Mouse (Mus musculus) layer of hippocampus, adult 18-20 months (tissue): Measurements from ENCODE around the gene Gfra4. TPM values are rescaled to one million over a fixed set of nuclear protein-coding genes. Genes with fewer than 3 reads are reported as not detected.

Source experiments
- DNase-seq, 2 experiments: peaks; one replicate each; pipeline ENCODE4 v3.0.0; 2022; ENCODE audit warnings: low spot score in 2 of 2
- long read RNA-seq: library from polyadenylated mRNA; stranded (forward); transcript quantifications from one replicate; pipeline ENCODE4 v2.0.0, GENCODE M21; 2021
- total RNA-seq, 2 experiments: library from RNA; stranded (reverse); gene quantifications; 2 replicates each; pipeline ENCODE4 v1.2.3; 2021

The Gfra4 gene
- total RNA-seq = 10 to 100 TPM; 61.4 to 65.5 TPM
- long read RNA-seq, transcript Gfra4-207 (2 exons, 1,791 nt) = minor isoform, 7 of 63 reads
- long read RNA-seq, transcript Gfra4-208 (4 exons, 1,125 nt) = major isoform, 17 of 63 reads
- long read RNA-seq, partial matches to known transcripts = 17 of 63 reads
- long read RNA-seq, other reads (novel, unspliced or antisense) = 22 of 63 reads

DNA sequence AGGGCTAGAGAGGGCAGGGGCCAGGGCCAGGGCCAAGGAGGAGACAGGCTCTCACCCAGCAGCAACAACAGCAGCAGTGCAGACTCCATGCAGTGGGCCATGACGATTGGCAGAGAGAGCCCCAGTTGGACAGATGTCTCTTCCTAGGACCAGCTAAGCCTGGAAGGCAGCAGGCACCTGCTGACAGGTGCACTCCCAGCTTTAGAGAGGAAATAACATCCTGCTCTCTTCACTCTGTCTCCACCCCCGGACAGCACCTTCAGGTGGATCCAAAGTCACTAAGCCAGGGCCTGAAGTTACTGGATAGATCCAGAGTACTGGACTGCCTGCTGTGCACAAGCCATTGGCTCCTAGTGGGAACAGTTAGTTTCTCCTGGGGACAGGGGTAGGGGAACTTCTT lies at the start of gene Gfra4:
Gene Gfra4 (minus strand): TSS at position 101 of the 400 bp plus-strand sequence.
- no peak for DNase-seq

DNA sequence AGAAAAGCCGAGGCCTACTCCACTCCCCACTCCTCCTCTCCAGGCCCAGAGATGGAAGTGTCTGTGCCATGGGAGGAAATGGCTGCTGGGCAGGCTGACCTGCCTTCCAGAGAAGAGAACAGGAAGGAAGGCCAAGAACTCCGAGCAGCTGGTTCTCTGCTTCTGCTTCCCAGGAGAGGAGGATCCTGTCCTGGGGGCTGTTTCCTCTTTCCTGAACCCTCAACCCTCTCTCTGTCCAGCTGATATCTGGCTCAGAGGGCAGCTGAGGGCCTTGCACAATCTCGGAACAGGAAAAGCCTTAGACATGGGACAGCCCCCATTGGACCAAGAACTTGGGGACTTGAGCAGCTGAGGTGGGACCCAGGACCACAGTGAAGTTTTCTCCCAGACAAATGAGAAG lies 48.0 kb upstream of the Gfra4 start:
- DNase-seq = no peak

DNA sequence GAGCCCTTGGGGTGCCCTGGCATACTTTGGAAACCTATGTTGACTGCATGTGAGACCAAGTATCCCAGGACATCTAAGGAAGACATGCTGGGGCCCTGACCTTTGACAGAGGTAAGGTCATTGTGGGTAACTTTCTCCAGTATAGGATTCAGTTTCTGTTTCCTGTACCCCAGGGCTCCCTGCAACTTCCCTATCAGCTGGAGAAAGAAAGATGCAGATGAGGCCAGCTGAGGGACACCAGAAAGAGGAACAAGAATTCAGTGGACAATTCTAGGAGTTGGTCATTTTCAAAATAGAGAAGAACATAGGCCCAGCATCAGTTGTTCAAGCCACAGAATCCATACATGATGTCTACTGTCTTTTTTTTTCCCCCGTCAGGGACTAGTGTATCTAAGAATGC lies 46.7 kb upstream of the Gfra4 start:
- DNase-seq = no peak

DNA sequence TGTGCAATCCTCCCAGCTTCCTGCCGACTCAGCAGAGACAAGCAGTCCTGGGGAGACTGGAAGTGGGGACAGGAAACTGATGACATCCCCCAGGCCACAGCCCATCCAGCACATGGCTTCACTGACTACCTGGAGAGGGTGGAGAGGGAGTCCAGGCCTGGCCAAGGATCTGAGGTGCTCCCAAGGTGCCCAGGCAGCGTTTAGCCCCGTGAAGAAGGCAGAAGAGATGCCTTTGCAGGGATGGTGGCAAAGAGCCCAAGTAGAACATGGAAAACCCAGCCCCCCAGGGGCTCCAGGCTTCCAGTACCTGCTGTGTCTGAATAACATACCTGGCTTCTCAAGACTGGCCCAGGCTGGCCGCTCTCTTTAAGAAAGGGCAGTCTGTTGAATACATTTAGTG lies 45.7 kb upstream of the Gfra4 start:
- DNase-seq = no peak

DNA sequence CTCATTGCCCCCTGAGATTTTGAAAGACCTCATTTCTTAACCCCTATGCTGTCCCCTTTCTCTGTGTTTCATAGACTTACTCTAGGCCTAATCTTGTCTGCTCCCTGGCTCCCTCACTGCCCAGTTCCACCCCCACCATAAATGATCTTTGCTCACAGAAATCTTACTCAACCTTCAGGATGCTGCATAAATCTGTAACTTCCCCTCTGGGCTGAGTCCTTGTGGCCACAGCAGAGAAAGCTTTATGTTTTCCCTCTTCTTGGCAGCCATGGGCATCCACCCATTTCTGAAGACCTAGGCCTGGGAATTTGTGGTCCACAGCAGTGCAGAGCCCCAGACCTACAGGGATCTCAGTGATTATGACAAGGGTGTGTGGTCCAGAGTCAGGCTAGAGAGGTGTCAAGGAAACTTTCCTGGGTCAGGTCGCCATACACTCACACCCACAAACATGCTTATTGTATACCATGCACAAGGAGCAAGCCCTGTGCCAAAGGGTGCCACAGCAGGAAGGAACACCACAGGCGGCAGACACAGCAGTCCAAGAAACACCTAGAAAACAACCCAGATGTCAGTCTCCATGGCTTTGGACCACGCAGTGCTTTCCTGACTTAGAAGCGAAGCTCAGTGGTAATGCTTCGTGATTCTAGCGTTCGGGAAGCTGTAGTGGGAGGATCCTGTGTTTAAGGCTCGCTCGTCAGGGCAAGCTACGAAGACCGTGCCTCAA lies 43.9 kb upstream of the Gfra4 start, which contains the start of gene Siglec1:
Gene Siglec1 (minus strand): TSS at position 99 of the 724 bp plus-strand sequence.
- DNase-seq = no peak

DNA sequence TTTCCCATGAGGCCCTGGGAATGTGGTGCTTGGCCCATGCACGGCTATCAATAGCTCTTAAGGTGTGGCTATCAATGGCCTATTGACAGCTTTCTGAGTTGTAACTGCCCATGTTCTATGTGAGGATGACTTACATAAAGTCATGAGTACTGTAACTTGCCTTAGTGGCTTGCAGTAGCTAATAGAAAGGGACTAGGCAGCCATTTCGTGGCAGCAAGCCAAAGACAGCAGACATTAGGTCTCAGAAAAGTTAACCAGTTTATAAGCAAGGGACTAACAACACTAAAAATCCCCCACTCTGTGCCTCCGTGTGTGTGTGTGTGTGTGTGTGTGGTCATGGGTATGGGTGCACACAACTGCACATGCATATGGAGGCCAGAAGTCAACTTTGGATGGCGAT lies 41.3 kb upstream of the Gfra4 start:
- no peak for DNase-seq

DNA sequence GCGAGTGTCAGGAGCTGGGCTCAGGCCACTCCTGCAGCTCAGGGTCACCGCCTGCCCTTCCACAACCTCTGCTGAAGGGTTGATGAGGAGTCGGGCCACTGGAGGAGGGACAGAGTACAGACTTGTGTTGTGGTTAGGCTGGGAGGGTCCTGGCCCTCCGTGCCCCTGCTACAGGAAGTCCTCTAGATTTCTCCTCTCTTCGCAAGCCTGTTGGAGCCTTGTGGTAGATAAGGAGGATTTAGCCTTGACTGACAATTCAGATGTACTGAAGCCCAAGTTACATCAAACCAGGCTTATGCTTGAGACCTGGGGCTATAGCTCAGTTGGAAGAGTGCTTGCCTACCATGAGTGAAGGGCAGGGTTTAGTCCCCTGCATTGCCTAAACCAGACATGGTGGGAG lies 37.6 kb upstream of the Gfra4 start:
- no peak for DNase-seq

DNA sequence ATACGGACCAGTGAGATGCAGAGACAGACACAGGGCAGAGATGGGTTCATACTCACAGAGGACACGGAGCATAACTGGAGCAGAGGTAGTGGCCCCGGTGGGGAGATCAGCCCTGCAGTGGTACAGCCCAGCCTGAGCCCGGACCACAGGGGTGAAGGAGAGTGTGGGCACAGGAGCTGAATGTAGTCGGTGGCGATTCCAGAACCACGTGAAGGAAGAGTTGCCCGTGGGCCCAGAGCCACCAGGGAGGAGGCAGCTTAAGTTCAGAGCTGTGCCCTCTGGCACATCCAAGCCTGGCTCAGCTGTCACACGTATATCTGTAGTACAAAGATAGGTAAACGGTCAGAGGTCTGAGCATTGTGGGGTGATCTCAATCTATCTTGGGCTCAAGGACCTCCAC lies 29.6 kb upstream of the Gfra4 start:
- DNase-seq = no peak

DNA sequence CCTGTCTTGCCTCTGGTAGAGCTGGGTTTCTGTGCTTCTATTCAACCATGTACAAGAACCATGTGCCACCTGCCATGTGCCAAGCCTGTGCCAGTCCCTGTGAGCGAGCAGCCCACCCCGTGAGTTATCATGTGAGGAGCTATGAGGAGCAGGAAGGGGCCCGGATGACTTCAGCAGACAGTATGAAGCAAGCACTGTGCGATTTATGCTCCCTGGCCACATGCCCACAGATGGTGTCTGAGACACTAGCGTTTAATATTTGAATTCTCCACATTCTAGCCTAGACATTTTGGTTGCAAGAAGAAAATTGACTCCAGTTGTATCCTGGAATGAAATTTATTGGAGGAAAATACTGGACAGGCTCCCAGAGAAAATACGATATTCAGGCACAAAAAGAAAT lies 24.6 kb upstream of the Gfra4 start:
- peak in 1 of 2 experiments; percentile 20 for DNase-seq

DNA sequence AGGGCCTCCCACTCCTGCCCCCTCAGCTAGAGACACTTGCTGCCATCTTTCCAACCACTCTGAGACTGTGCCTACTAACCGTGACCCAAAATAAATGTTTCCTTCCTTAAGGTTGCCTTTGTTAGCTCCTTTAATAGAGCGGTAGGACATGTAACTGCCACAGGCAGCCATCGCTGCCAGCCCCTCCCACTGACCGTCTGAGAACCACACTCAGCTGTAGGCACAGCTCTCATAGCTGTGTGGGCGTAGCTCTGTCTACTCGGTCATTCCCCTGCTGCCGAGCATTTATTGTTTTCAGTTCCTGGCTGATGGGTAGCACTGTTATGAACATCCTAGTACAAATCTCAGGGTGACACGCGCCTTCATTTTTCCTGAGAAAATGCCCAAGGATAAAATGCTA lies 23.5 kb upstream of the Gfra4 start:
- DNase-seq = peak in 1 of 2 experiments; percentile 18

DNA sequence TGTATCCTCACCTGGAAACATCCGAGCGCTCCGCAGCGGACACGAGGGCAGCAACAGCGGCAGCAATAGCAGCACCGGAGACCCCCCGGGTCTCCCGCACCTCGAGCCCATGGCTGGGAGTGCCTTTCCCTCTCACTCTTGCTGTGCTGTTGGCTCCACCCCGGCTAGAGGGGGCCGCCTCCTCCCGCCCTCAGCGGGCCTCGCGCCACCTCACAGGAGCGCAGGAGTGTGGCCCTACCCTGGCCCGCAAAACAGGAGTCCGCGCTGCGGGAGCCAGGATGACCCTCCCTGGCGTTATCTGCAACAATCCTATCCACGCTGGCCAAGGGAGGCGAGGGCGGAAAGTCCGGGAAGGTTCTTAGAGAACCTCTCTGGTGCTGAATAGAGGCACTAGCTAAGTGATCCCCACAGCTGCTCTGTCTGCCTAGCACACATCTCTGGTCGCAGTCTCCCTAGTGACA lies 20.5 kb upstream of the Gfra4 start, which contains the start of gene Adam33:
Gene Adam33 (minus strand): TSS at position 411 of the 461 bp plus-strand sequence.
- no peak for DNase-seq

DNA sequence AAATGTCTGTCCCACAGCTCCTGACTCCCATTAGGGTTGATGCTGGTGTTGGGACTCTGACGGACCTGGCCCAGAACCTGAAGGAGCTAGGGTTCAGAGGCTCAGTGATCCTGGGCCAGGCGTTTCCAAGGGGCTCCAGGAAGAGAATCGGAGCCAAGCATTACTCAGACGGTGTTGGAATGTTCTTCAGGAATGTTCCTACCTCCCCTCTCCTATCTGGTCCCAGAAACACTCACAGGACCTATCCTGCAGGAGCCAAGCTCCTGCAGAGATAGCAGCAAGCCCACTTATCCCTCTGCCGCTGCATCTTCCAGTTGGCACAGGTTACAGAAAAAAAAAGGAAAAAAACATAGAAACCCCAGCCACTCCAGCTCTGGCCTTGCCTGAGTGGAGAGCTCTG lies 18.7 kb upstream of the Gfra4 start:
- no peak for DNase-seq

DNA sequence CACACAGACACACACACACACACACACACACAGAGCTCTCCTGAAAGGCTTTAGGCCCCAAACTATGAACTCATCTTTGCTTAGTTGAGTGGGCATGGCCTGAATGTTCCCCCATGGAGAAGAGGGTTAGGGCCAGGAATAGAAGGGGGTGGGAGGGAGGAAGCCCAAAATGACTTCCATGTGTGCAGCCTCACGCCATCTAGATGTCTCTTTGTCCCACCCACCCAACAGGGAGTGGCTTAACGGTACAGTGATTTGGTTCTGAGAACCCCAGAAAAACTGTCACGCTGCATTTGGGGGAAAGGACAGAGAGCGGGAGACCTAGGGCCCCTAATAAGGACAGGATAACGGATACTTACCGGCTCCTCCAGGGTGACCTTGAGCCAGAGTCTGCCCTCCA lies 17.9 kb upstream of the Gfra4 start:
- DNase-seq = no peak

DNA sequence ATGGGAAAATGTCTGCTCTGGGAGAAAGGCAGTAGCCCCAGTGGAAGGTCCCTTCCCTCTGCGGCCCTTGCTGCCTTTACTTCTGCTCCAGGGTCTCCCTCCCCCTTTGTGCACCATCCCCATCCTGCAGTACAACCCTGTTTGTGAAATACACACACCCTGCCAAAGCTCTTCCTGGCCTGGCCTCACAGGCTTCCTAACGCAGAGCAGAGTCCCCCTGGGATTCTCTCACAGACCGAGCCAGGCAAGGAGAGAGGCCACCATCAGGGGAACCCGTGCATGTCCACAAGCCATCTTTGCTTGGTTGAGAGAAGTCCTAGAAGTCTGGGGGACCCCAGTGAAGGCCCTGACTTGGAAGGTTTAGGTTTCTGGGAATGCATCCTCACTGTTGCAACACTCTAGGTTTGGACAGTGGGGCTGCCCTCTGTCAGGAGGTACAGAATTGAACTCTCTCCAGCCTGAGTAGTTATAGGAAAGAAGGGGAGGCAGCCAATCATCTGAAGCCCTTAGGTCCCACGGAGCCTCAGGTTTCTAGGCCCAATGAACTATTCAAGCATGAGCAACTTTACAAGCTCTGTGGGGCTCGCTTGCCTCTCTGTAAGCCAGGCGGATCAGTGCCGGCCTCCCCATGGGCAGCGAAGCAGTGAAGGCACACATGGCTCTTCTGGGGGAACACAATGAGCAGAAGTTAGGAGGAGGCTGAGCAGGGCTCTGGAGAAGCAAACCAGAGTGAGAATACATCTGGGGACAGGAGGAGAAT lies 17.1 kb upstream of the Gfra4 start:
- no peak for DNase-seq

DNA sequence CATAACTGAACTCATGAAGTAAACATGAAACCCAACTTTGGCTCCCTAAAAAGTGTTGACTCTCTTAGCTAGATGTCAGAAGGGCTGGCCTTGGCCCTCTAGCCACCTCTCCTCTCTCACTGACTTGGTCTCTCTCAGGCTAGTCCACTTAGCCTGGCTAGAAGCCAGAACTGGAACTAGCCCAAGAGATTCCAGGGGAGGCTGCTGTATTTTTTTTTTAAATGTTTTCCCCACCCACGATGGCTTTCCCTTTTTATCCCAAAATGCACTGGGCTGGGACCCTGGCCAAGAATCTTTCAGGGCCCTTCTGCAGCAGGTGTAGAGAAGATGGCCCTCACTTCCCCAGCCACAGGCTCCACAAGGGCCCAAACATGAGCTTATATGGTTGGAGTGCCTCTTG lies 16.5 kb upstream of the Gfra4 start:
- no peak for DNase-seq

DNA sequence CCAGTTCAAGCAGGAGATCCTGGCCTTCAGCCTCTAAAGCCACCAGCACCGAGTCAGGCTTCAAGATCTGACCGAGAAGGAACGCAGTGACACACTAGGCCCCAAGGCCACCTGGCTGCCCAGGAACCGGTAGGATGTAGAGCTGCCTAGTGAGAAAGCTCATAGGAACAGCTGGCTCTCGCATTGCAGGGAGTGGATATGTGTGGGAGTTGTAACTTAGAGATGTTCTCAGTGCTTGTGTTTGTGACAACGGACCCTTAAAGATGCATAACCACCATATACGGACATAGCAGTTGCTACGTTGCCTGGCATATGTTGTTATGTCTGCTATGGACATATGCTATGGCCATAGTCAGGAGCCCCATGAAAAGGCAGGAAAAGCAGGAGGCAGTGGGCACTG lies 15.8 kb upstream of the Gfra4 start:
- no peak for DNase-seq

DNA sequence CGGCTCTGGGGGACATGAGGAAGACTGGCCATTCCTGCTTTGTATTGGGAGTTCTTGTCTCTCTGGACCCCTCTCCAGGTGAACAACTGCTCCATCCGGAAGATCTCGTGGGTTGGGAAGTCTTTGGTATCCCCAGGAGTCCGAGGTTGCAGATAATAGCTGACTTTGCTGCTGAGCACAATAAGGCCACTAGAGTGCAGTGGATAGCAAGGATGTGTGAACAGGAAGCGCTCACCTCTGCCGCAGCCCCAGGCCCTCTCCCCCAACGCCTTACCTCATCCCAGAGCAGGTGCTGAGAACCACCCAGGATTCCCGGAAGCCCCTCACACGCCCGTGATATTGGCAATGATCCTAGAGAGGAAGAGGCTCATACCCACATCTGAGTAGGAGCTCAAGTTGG lies 13.3 kb upstream of the Gfra4 start:
- DNase-seq = peak in 1 of 2 experiments; percentile 29

DNA sequence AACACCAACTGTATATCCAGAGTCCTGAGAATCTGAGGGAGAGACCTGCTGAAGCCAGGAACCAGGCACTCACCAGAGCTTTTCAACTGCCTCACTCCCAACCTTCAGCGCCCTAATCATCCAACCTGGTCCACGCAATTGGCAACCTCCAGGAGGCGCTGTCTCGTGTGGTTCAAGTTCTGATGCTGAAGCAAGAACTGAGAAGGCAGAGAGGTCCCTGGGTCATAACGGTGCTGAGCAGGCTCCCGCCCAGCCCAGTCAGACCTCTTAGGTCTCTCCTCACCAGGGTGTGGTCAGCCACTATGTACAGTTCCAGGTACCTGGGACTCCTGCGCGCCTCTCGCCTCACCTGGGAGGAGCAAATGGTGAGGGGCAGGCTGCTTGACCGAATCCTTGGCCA lies 12.7 kb upstream of the Gfra4 start:
- DNase-seq = peak in 1 of 2 experiments; percentile 30

DNA sequence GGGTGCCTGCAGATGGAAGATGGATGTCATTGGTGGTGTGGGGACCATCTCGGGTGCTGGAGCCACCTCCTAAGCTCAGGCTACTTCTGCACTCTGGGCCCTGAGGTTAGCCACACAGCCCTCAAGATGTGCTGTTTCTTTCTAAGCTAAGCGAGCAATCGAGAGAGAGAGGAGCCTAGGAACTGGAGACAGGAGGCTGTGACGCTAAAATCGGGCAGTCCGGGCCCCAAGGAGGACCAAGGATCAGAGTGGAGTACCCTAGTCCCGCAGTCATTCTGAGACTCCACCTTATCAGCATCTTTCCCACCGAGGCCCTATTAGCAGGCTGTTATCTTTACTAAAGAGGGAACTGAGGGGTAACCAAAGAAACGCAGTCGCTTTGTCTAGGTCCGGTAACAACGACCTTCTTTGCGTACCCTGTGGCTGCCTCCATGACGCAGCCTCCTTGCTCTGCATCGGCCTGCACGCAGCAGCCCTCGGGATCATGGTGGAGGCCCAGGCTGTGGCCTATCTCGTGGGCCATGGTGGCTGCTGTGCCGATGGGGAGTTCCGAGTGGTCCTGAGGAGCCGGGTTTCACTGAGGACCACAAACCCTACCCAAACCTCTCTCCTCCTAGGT lies 11.9 kb upstream of the Gfra4 start:
- DNase-seq = no peak

DNA sequence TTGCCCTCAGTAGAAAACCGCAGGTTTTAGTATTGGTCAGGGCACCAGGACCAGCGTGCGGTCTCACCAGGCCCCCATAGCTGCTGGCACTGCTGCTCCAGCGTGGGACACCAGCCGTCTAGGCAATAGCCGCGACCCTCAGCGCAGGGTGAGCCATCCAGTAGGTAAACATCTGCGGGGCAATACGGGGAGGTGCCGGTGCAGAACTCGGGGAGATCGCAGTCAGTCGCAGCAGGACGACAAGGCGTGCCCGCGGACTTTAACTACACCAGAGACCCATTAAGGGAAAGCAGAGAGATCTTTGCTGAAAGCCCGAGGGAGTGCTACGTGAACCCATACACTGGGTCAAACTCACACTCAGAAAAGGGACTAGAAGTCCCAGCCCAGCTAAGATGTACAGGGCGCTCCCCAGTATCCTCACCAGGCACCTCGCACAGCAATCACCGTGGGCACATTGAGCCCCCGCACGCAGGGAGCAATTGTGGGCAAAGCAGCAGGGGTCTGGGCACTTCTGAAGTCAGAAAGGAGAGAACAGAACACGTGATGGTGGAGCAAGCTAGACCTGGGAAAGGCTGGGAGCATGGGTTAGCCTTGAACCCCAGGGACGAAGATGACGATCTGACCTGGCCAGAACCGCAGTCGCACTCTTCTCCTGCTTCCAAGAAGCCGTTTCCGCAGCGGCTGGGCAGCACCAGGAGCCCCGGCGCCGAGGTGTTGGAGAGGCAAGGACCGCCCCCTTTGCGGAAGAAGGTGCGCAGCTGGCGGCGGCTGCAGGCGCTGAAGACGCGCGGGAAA lies 11.2 kb upstream of the Gfra4 start:
- DNase-seq = no peak

DNA sequence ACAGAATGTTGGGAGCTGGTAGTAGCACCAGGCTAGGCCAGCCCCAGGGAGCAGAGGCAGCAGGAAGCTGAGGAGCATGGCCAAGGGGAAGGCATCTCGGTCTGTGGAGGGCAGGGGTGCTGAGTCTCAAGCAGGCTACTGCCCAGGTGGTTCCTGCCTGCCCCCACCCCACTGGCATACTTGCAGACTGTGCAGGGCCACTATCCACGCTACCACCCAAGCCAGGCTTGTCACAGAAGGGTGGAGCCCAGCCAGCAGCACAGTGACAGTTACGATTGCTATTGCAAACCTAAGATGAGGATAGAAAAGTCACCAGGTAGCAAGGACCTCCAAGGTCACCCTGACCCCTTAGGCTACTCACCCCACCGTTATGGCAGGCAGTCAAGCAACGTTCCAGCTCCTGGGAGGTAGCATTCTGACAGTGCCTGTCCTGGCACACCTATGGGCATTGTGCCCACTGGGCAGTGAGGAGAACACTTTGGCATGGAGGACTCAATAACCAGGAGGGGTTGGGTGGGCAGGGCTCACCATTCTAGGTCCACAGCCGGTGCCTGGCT lies 10.1 kb upstream of the Gfra4 start:
- DNase-seq = no peak
